Mouse (Mus musculus) heart, adult 8-10 months (tissue): ENCODE measurements around the gene Rd3. TPM values are rescaled to one million over a fixed set of nuclear protein-coding genes. Genes with fewer than 3 reads are reported as not detected.

Experiments
- microRNA-seq: library from miRNA; unstranded; fragments of <30 nt; microRNA quantifications from one replicate; pipeline ENCODE4 v1.2.0, GENCODE M21; 2022
- total RNA-seq, 4 experiments: library from RNA; stranded (reverse); gene quantifications; 2 replicates each; pipeline ENCODE4 v1.2.4; 2022

Gene Rd3
- total RNA-seq, 4 experiments from 2014 or later = 0.06 to 0.14 (median 0.12) TPM

Small RNA genes lying within 50 kb of the gene (microRNA-seq; reads per million reads assigned to microRNA genes)
- gene Mir3473c = not detected

Other genes with a start within 250 kb of the Rd3 start
- under 1 TPM in 3 of 4 experiments, not detected in 1; 0.11 to 0.52 (median 0.31) TPM for gene Nek2, start 155.9 kb upstream of the Rd3 start, total RNA-seq
- 10 to 100 TPM; 16.2 to 19.5 (median 16.6) TPM for gene Slc30a1, start 70.6 kb upstream of the Rd3 start, total RNA-seq
- gene Traf5, start 115.2 kb downstream of the Rd3 start, total RNA-seq = 1 to 10 TPM; 3.2 to 4.9 (median 4.3) TPM
- 10 to 100 TPM; 29.7 to 41.6 (median 37.0) TPM for gene Rcor3, start 160.7 kb downstream of the Rd3 start, total RNA-seq
- under 1 TPM; 0.06 to 0.12 (median 0.10) TPM for gene Kcnh1, start 213.4 kb downstream of the Rd3 start, total RNA-seq